Mouse (Mus musculus) intestine, embryonic 14.5 days (tissue): ENCODE results near the gene Ptges2. TPM values are rescaled to one million over a fixed set of nuclear protein-coding genes. Genes with fewer than 3 reads are reported as not detected.

Experiments used
- ATAC-seq: fragments of 200-750 bp; cut with Nextera tagmentation; replicated peaks from 2 replicates; pipeline ENCODE4 v1.8.0; 2017; ENCODE audit warnings: low read depth, moderate number of reproducible peaks, moderate TSS enrichment, moderate library complexity; ENCODE audit not compliant: low FRiP score, low TSS enrichment
- DNase-seq: peaks from one replicate; pipeline ENCODE4 v3.0.0-alpha.2; 2018; ENCODE audit warnings: low spot score
- H3K27ac ChIP-seq: fragments of 300-500 bp; sonication (generic); 2 replicates; pipeline ENCODE4 v1.5.1; 2014; ENCODE audit warnings: low read depth, mild to moderate bottlenecking, control low read depth
- H3K27me3 ChIP-seq: fragments of 300-500 bp; sonication (generic); replicated peaks from 2 replicates; pipeline ENCODE4 v1.6.1; 2014; ENCODE audit warnings: low read length, control low read depth; ENCODE audit not compliant: control insufficient read depth, insufficient read depth
- H3K36me3 ChIP-seq: fragments of 300-500 bp; sonication (generic); 2 replicates; pipeline ENCODE4 v1.6.1; 2014; ENCODE audit warnings: low read length, control low read depth; ENCODE audit not compliant: control insufficient read depth, insufficient read depth
- H3K4me1 ChIP-seq: fragments of 300-500 bp; sonication (generic); replicated peaks from 2 replicates; pipeline ENCODE4 v1.6.1; 2014; ENCODE audit warnings: low read length, control low read depth, mixed read lengths; ENCODE audit not compliant: control insufficient read depth, insufficient read depth
- H3K4me2 ChIP-seq: fragments of 300-500 bp; sonication (generic); 2 replicates; pipeline ENCODE4 v1.6.1; 2014; ENCODE audit warnings: low read length
- H3K4me3 ChIP-seq: fragments of 300-500 bp; sonication (generic); 2 replicates; pipeline ENCODE4 v1.5.1; 2014; ENCODE audit warnings: low read depth, low read length, control low read depth, mixed read lengths
- H3K9ac ChIP-seq: fragments of 300-500 bp; sonication (generic); 2 replicates; pipeline ENCODE4 v1.6.1; 2014; ENCODE audit warnings: mild to moderate bottlenecking, low read length
- H3K9me3 ChIP-seq: fragments of 300-500 bp; sonication (generic); 2 replicates; pipeline ENCODE4 v1.6.1; 2016; ENCODE audit warnings: low read length, control low read depth; ENCODE audit not compliant: control insufficient read depth
- WGBS: fragments of 180-500 bp; shearing (Covaris S2); extraction: QIAGEN DNeasy Blood & Tissue Kit; methylation state at CpG from one replicate; pipeline ENCODE4 v1.1.7; 2014; 5-methylcytosine and 5-hydroxymethylcytosine counted together
- polyA plus RNA-seq: library from polyadenylated mRNA; unstranded; fragments of >200 nt; fragmentation: Nextera tagmentation; extraction: Ambion mirVana; gene quantifications from 2 replicates; pipeline ENCODE4 v1.2.1, GENCODE M21; 2014

Ptges2 gene
- polyA plus RNA-seq, 1 experiment from 2014 or later, result 37.0 TPM

DNA sequence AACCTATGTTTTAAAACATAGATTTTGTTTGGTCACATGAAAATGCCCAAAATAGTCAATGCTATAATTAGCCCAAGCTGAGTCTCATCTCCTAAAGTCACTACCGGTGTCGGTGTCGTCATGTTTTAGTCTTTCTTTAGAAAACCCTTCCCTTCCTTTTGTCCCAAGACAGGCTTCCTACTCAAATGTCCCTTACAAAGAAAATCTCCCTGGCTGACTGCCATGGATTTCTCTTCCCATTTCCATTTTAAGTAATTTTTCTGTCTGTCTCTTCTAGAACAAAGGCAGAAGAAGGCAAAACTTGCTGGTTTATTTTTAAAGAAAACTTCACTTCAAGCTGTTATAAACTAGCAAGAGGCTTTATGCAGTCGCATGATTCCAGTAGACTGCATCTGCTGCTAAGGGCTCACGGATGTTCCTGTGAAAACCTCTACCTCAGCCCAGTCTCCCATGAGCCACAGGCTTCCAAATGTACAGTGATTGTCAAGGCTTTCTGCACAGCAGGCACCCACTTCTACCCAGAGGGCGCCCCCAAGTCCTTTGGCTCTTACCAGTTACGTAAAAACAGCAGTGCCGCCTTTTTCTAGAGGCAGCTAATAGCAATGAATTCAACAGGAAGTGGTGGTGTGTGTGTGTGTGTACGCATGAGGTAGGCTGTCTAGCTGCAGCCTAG is 51.7 kb downstream of the Ptges2 start:
- DNase-seq (no peak), ATAC-seq (no peak)
- Histone ChIP-seq H3K27ac (peak overlapping the region; percentile 89), H3K4me1 (peaks cover 21% of the 10 kb centered on the region), H3K4me2 (peak overlapping the region; percentile 22), H3K4me3 (no peak overlapping the region), H3K27me3 (no peaks in the 10 kb centered on the region), H3K9me3 (no peaks in the 10 kb centered on the region), H3K36me3 (peaks cover 6% of the 10 kb centered on the region), H3K9ac (peak overlapping the region; percentile 25; the same call in 1 of the 2 replicates)
- WGBS, result 48% methylated on average over 9 of the region's 9 CpGs

DNA sequence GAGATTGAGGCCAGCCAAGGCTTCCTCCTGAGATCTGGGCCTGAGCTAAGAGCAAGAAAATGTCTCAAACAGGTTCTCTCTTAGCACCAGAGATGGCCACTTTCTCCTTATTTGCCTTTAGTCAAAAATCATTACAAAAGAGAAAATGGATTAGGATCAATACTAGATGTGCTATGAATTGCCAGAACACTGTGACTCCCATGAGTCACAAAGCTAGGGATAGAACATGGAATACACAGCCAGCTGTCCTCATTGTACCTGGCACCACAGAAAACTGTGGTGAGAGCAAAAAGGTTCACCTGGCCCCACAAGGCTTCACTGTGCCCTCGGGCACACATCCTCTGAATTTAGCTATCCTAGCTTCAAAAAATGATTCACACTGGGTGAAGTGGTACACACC is 52.8 kb downstream of the Ptges2 start:
- no peak overlapping the region for H3K4me2 ChIP-seq
- peaks cover 6% of the 10 kb centered on the region for H3K36me3 ChIP-seq
- H3K27ac ChIP-seq, result no peak overlapping the region
- ATAC-seq, result no peak
- H3K4me3 ChIP-seq, result no peak overlapping the region
- no peaks in the 10 kb centered on the region for H3K27me3 ChIP-seq
- no peak overlapping the region for H3K9ac ChIP-seq
- H3K4me1 ChIP-seq, result peaks cover 26% of the 10 kb centered on the region
- no peak for DNase-seq
- no peaks in the 10 kb centered on the region for H3K9me3 ChIP-seq
- WGBS, result 83% methylated on average over 1 of the region's 1 CpGs

DNA sequence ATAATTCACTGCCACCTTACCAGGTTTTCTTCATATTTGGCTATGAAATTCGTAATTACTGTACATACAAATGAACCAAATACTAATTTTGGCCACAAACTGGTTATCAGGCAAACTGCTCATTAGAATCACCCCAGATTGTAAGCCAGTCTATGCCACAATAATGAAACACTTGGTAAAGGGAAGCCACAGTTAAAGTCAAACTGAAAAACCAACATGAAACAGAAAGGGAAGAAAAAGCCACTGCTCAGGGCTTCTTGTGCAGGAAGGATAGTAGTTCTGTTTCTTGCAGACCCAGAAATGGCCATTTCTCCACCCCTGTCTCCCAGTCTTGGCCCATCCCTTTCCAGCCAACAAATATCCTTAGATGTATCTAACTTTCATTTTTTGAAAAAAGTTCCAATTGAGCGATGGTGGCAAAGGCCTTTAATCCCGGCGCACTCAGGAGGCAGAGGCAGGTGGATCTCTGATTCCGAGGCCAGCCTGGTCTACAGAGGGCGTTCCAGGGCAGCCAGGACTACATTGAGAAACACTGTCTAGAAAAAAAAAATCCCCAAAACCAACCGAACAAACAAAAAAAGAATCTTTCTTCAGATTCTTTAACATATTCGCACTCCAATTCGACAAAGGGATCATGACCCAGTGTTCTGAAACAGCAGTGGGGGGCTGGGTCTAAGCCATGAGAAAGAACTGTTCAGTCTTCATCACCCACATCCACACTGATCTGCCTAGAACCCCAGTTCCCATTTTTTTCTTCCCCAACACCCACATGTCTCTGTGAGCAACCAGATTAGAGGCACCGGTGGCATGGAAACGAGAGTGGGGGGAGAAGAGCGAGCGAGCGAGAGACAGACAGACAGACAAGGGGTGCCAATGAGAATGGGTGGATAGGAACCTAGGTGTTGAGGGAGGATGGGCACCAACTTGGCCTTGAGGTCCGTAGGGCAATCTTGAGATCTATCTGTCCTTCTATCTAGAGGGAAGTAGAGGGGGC is 54.4 kb downstream of the Ptges2 start, which contains the start of gene Naif1:
Gene Naif1 (plus strand): TSS at position 697 of the 994 bp plus-strand sequence.
- Histone ChIP-seq H3K27me3 (no peaks in the 10 kb centered on the region), H3K9me3 (no peaks in the 10 kb centered on the region), H3K4me1 (peaks cover 31% of the 10 kb centered on the region), H3K4me3 (peak within 1 kb of the TSS; percentile 83), H3K4me2 (peak within 1 kb of the TSS; percentile 92), H3K9ac (peak within 1 kb of the TSS; percentile 76), H3K36me3 (peaks cover 4% of the 10 kb centered on the region), H3K27ac (peak within 1 kb of the TSS; percentile 96)
- no peak for DNase-seq
- WGBS, result 83% methylated on average over 15 of the region's 15 CpGs
- ATAC-seq, result no peak

DNA sequence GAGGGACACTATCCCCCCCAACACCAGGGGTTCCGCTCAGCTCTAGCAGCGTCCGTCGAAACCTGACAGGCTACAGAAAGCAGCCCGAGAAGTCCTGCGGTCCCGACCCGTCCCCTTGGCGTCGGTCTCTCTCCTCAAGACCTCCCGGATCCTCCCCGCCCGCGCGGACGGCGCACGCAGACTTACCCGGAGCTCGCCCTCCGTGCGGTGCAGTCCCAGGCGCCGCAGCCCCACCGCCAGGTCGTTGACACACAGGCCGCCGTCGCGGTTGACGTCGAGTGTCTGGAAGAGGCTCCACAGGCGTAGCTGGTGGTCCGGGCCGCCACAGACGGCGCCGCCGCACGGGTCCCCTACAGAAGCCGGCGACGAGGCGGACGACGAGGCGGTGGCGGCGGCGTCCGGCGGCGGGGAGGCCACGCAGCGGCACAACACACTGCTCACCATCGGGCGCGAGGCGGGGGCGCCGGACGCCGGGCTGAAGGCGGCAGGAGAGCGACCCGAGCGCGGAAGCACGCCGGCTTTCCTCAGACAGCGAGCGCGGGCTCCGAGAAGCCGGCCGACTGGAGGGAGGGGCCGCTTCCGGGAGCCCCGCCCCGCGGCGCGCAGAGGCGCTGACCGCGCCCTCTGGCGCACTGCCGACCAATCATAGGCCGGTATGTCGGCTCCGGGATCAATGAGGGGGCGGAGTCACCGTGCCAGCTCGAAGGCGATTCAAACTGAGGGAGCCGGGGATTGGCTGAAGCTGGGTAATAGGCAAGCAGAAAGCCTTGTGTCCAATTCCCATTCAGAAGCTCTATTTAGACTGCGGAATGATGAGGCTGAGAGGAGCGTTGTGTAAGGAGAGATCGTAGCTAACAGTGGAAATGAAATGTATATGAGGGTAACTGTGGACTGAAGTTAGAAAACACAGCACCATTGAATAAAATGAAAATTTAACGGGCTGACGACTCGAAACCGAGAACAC is 55.5 kb downstream of the Ptges2 start, which contains the start of gene Slc25a25:
Gene Slc25a25 (minus strand): TSS at position 565 of the 964 bp plus-strand sequence.
- Histone ChIP-seq H3K9ac (peak within 1 kb of the TSS; percentile 76), H3K4me2 (peak within 1 kb of the TSS; percentile 92), H3K36me3 (peaks cover 8% of the 10 kb centered on the region; the same call in 1 of the 2 replicates), H3K9me3 (no peaks in the 10 kb centered on the region), H3K4me1 (peaks cover 31% of the 10 kb centered on the region), H3K4me3 (peak within 1 kb of the TSS; percentile 83), H3K27me3 (no peaks in the 10 kb centered on the region), H3K27ac (peak within 1 kb of the TSS; percentile 96)
- ATAC-seq (peak; percentile 89), DNase-seq (peak; percentile 95)
- WGBS, result under 1% methylated on average over 100 of the region's 103 CpGs

DNA sequence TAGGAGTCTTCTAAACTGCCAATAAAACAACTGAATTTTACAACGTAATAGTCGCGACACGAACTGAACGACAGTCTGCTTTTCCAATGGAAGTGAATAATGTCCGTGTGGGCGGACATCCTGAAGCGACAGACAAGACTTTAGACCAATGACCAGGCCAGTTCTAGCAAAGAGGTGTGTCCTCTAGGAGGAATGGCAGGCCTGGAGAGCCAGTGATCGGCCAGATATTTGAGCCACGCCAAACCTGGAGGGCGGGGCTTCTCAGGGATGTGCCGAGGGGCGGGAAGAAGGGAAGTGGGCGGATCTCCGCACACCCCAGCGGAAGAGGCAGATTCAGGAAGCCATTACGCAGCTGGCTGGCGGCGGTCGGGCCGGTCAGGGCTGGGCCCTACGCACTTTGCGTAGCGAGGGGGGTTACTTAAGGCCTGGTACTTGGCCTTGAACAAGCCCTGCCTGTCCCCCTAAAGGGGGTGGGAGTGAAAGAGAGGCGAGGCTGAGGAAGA is 56.2 kb downstream of the Ptges2 start:
- no peaks in the 10 kb centered on the region for H3K27me3 ChIP-seq
- ATAC-seq (peak; percentile 96), DNase-seq (peak; percentile 98)
- H3K9me3 ChIP-seq, result no peaks in the 10 kb centered on the region
- peaks cover 31% of the 10 kb centered on the region for H3K4me1 ChIP-seq
- H3K4me3 ChIP-seq, result peak overlapping the region; percentile 83
- peaks cover 8% of the 10 kb centered on the region; the same call in 1 of the 2 replicates for H3K36me3 ChIP-seq
- H3K27ac ChIP-seq, result peak overlapping the region; percentile 96
- H3K4me2 ChIP-seq, result peak overlapping the region; percentile 92
- WGBS, result 0% methylated on average over 25 of the region's 25 CpGs
- peak overlapping the region; percentile 64 for H3K9ac ChIP-seq

DNA sequence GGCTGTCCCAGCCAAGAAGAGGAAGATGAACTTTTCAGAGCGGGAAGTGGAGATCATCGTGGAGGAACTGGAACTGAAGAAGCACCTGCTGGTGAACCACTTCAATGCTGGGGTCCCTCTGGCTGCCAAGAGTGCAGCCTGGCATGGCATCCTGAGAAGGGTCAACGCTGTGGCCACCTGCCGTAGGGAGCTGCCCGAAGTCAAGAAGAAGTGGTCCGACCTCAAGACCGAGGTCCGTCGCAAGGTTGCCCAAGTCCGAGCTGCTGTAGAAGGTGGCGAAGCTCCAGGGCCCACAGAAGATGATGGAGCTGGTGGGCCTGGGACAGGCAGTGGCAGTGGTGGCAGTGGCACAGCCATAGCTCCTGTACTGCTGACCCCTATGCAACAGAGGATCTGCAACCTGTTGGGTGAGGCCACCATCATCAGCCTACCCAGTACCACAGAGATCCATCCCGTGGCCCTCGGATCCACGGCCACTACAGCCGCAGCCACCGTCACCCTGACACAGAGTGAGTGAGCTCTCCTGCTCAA is 56.8 kb downstream of the Ptges2 start:
- Histone ChIP-seq H3K27ac (peak overlapping the region; percentile 64), H3K4me1 (peaks cover 27% of the 10 kb centered on the region), H3K27me3 (no peaks in the 10 kb centered on the region), H3K4me3 (peak overlapping the region; percentile 83), H3K36me3 (peaks cover 8% of the 10 kb centered on the region; the same call in 1 of the 2 replicates), H3K9me3 (no peaks in the 10 kb centered on the region), H3K9ac (peak overlapping the region; percentile 32; the same call in 1 of the 2 replicates), H3K4me2 (peak overlapping the region; percentile 92)
- 92% methylated on average over 16 of the region's 16 CpGs for WGBS
- ATAC-seq (no peak), DNase-seq (no peak)

DNA sequence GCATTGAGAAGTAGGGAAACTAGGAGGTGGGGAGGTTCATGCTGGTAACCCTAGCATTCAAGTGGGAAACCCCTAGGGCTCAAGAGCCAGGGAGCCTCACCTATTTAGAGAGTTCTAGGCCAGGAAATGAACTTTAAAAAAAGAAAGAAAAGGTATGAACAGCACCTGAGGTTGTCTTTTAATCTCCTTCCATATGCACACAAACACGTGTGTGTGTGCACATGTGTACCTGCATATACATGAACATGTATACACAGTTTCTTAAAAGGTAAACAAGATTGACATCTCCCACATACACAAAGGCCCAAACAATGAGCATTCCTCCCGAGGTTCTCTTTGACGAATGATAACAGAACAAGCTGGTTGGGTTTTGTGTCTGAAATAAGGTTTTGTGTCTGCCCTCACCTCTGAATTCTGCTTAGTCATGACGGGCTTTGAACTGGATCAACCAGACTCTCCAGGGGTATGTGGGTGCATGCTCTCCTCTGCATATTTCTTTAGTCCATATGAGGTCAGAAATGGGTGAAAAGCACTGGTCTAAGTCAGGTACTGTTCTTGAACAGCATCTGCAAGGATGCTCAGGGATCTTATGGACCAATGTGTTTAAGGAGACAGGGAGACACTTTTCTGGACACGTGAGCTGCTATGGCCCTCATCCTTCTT is 58.1 kb downstream of the Ptges2 start:
- WGBS, result 75% methylated on average over 5 of the region's 5 CpGs
- DNase-seq (no peak), ATAC-seq (no peak)
- Histone ChIP-seq H3K4me3 (no peak overlapping the region), H3K27ac (no peak overlapping the region), H3K27me3 (no peaks in the 10 kb centered on the region), H3K4me1 (peaks cover 19% of the 10 kb centered on the region), H3K4me2 (no peak overlapping the region), H3K9me3 (no peaks in the 10 kb centered on the region), H3K9ac (no peak overlapping the region), H3K36me3 (peaks cover 8% of the 10 kb centered on the region; the same call in 1 of the 2 replicates)
